Mouse (Mus musculus) A20 (cell line): ENCODE results near the gene Mxd4.

ENCODE experiments used
- DNase-seq: peaks from one replicate; pipeline ENCODE4 v3.0.0-alpha.2; 2011; ENCODE audit warnings: low read depth, low spot score

Gene Mxd4

DNA sequence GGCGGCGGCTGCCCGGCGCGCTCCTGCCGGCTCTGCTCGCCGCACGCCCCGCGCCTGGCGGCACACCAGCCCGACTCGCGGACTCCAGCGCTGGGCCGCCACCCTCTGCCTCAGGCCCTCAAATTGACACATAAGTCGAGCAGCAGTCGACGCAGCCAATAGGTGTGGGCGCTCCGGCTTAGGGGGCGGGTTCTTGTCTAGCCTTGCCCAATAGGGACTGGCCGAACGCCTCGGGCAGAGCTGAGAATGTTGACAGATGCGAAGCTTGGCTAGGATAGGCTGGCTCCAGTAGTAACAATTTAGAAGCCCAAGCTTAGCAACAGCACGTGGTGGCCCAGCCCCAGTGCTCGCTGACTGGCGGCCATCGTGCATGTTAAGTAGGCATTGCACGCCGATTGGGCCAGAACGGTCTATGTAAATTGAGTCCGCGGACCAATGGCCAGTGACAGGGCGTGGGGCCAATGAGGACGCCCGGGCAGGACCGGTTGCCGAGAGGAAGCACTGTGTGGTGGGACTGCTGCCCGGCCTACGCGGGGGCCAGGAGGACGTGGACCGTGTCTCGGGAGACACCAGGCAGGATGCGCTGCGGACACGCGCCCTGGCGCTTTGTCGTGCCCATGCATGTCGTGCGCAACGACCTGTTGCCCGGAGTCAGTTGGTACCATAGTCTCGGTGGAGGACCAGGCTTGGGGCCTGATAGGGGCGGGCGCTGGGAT, at the start of gene Mxd4:
Gene Mxd4, minus strand, starts transcription at position 120 of the 716 bp plus-strand sequence.
- DNase-seq: peak; percentile 99

DNA sequence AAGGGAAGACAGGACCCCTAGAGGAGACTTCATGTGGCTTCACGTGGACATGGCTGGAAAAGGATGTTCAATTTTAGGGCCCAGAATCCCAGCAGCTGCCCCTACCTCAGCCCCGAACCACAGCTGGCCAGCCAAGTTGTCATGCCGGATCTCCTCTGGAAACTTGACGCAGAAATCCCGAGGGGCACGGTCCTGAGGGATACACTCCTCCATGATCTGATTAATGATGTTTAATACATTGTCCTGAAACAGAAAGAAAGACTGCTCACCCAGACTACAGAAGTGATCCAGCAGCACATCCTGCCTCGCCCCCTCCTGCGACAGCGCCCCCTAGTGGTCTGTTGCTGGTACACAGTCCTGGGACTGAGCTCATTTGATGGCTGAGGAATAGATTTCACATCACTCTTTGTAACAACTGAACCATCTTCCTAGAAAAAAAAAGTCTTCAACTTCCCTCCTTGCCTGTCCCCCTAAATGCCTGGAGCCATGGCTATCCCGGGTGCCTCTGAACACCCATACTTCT, 48.4 kb upstream of the Mxd4 start:
- DNase-seq: peak; percentile 79

DNA sequence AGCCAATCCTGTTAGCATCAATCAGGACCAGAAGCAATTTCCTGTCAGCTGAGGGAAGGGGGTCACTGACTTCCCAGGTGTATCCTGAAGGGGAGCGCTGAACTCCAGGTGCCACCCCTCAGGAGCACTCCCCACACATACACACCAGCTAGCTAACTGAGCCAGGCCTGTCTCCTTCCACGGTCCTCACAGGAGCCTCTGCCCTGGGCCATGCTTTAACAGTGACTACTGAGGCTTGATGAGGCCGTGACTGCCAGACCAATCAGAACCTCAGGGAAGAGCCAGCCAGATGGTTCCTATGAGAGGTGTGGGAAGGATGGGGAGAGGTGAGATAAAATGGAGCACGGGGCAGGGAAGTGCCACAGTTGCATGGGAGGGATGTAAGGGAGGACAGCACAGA, 47.5 kb upstream of the Mxd4 start:
- DNase-seq: no peak

DNA sequence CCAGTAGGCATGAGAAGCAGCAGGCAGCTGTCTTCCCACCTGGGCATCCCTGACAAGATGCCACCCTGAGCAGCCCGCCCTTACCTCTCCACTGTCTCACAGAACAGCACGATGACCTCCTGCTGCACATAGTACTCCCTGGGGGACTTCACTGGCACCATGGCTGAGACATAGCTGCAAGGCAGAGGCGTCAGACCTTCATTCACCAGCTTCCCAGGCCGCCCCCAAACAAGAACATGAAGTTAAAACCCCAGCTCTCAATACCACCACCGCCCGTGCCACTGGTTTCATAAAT, 45.6 kb upstream of the Mxd4 start:
- no peak for DNase-seq

DNA sequence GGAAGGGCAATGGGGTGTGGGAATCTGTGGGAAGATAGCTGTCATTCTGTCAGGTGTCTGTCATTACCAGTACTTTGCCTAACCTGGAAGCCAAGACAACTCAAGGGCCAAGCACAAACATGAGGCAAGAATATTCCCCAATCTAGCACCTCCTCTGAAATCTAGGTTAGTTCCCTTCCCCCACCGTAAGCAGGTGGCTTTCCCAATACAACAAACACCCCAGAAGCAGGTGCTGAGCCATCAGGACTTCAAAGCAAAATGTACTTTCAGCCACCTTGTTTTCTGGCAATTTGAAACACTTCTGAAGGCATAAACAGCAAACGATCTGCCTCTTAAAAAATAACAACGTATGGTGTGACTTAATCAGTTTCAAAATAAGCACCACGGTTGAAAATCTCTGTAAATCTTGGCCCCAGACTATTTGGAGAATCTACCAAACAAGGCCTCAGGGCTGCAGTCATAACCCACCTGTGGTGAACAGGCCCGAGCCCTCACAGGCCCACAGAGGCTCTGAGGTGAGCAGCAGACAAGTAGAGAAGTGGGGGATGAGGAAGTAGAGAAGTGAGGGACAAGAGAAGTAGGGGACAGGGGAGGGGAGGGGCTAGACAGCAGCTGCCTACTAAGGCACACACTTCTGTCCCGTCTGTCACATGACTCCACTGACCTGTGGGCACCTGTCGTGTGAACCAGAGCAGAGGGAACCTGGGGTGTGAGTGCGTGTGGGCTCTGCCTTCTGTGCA, 45.1 kb upstream of the Mxd4 start:
- peak; percentile 87 for DNase-seq

DNA sequence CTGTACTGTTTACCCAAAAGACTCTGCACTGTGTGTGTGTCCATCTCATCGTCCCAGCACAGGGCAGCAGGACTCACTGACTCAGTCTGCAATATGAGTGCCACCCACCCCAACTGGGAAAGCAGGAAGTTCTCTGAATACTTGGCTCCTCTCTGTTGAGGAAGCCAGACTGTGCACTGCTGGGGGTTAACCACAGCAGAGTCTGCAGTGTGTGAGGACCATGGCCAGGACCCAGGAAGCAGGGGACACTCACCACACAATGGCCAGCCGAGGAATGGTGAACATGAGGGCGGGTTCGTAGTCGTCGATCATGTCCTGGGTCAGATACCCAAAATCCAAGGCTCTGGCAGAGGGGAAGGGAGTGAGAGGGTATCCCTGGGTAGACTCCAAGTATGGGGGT, 44.4 kb upstream of the Mxd4 start:
- DNase-seq: peak; percentile 25

DNA sequence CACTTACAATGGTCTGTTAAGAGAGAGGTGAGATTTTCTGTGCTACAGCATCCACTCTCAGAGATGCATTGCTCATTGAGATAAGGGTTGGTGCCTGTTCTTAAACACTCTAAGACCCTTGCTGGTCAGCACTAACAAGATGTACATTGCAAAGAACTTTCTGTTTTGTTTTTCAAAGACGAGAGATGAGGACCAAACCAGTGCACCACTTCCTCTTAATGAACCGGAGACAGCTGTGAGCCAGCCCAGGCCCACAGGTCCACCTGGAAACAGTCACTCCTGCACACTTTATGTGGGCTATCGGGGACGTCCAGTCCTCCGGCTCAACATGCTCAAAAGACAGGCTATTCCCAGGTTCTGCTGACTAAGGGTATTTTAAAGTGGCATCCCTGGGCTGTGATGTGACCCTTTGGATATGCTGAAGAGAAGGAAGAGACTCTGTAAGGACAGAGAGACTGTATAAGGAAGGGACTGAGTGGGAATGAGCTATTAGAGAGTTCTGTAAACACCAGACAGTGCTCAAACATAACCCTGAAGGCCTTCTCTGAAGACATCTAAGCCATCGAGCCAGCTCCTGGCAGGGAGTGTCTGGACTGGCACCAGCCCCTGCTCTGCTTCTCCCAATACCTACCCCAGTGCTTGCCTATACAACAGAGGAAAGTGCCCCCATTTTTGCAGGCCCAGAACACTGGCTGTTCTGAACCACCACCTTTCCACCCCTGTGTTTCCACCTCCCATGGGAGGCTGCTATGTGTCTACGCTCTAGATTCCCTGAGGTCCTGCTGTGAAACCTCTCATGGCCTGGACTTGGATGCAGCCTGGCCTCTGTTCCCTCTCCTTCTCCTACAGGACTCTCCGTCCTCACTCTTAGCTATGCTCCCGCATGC, 43.3 kb upstream of the Mxd4 start:
- peak; percentile 79 for DNase-seq

DNA sequence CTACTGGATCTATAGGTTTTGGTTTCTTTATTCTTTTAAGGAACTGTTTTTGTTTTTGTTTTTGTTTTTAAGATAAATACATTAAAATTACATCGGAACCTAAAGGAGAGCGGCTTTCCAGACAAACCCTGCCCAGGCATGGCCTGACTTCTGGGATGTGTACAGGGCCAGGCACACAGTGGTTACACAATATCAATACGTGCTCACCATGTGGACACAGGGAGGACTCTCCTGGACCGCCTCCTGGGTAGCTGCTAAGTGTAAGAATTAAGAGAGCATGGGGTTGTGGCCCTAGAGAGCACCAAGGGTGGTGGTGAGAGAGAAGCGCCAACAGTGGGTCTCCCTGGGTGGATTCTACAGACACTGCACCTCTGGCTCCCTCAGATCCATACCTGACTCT, 42.0 kb upstream of the Mxd4 start:
- DNase-seq: no peak

DNA sequence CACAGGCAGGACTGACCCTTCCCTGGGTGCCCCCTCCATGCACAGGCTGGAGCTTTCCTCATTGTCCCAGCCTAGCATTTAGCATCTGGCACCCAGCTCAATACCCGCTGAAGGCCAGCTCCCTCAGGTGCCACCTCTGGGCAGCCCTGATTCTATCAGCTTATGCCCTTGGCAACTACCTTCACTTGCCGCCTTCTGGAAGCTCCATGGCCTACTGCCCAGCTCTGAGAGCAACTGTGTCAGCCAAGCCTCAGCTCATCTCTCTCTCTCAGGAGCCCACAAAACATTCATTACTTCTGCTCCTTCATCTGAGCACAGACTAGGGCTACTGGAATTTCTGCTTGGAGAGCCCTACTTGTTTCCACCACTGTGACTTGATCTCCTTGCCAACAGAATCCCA, 38.0 kb upstream of the Mxd4 start:
- no peak for DNase-seq

DNA sequence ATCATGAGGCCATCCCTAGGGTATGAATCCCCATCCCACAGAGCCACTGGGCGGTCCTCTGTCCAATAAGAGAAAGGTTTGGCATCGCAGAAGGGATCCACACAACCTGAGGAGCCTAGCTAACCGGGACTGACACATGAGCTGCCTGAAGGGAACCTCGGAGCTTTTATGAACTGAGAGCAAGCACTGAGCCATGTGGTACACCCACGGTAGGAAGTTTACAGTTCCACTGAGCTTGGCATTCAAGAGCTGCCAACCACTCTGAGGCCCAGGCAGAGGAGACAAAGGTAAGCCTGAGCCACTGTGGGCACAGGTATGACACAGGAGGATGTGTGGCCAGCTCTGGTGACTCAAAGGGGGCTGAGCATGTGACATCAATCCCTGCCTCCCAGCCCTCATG, 37.0 kb upstream of the Mxd4 start:
- DNase-seq: no peak

DNA sequence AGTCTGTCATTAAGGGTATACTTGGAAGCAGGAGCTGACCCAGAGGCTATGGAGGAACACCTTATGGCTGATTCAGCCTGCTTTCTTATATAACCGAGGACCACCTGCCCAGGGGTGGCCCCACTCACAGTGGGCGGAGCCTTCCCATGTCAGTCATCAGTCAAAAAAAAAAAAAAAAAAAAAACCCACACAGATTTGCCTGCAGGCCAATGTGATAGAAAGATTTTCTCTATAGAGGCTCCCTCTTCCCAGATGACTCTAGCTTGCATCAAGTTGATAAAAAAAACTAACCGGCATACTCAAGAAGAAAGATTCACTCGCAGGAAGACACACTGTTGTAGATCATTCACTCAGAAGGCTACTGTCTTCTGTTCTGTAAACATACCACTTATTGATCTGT, 32.5 kb upstream of the Mxd4 start:
- DNase-seq: no peak

DNA sequence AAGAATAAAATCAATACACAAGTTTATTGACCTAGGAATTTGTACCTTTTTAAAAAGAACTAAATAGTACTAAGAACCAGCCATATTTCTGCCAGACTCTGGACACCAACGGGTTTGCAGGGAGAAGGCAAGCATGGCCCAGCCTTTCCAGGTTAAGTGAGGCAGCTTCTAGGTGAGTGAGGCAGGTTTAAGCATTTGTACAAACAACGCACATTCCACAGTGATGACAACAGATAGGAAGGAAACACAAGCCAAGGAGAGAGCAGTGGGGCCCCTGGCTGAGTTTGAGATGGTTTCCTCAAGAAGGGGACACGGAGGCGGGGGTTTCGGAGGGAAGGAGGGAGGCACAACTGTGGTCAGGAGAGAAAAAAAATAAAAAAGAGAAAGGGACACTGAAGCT, 31.2 kb upstream of the Mxd4 start:
- DNase-seq: no peak

DNA sequence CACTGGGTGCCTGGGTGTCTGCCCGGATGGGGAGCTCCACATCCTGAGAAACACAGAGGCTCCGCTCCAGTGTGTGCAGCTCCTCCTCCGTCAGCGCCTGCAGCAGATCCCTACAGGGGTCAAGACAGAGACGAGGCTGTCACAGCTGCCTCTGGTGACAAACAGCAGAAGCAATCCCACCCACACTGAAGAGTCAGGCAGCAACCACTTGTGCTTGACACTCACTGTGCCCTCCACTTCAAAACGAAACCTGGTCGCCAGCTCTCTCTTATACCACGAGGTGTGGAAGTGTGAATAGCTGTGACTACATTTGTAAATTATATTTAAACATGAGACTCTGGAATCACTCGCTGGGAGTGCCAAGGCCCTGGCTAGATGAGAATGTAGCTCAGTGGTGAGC, 30.2 kb upstream of the Mxd4 start:
- no peak for DNase-seq

DNA sequence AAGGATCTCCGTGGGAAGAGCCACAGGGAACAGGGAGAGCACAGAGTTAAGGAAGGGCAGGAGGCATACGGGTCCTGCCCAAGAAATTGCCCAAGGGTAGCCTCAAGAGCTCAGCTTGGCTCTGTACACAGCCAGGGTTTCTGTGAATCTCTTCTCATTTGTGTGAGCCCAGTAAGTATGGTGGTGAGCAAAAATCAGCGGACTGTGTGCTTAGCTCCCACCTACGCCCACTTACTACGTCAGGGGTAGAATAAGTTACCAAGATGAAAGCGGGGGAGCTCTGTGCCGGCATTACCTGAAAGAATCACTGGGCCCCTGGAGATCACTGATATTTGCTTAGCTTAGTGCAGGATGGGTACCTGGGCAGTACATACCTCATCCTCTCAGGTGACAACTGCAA, 28.5 kb upstream of the Mxd4 start:
- no peak for DNase-seq

DNA sequence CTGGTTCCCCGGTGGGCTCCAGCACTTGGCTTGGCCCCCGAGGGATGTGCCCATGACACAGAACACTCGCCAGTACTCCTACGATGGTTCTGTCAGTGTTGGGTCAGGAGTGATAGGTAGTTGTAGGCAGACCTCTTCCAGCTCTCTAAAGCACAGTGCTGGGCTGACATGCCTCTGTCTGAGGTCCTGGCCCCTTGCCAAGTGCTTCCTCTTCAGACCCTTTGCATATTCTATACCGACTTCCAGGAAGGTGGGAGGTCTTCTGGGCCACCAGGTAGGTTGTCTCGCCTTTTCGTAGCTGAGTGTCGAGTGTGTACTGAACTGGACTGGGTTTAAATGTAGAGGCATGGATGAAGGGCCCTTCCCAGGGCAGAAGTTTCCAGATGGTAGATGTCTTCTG, 26.1 kb upstream of the Mxd4 start:
- no peak for DNase-seq

DNA sequence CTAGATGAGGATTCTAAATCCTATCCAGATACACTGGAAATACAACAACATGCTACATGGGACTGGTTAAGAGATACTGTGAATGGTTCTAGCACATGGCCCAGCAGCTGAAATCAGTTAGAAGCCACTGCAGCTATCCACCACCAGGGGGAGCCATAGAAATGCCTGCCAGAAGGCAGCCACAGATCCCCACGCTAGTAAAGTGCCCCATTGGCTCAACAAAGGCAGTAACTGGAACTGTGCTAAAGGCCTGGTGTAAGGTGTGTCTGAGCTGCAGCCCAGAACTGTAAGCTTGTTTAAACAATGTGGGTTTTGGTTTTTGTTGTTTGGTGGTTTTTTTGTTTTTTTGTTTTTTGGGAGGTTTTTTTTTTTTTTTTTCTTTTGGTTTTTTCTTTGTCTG, 22.8 kb upstream of the Mxd4 start:
- DNase-seq: peak; percentile 83

DNA sequence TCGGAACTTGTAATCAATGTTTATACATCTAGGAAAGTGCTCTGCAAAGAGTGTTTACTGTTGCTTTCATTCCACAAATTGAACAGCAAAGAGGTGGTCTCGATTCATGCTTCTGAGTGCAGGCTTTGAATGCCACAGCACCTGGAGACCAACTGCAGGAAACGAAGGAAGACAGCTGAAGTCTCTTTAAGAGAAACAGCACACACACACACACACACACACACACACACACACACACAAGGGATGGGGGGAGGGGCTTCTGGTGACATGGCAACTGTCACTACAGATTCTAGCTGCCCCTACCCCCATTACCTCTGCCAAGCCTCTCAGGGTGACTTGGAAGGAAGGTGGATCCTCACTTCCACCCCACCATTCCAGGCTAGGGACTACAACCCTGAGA, 20.0 kb upstream of the Mxd4 start:
- DNase-seq: no peak

DNA sequence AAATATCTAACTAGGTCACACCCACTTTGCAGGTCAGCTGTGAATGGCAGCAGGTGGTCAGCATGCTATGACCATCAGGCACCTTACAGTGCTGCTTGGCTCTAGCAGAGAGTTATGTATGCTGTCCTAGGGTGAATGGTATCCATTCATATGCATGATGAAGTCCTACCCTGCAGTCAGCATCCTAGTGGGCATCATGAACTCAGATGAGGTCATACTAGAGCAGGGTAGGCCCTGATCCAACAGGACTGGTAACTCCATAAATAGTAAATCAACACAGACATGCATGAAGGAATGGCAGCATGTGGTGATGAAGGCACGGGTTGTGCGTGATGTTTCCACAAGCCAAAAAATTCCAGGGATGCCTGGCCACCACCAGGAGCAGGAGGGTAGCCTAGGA, 18.3 kb upstream of the Mxd4 start:
- no peak for DNase-seq

DNA sequence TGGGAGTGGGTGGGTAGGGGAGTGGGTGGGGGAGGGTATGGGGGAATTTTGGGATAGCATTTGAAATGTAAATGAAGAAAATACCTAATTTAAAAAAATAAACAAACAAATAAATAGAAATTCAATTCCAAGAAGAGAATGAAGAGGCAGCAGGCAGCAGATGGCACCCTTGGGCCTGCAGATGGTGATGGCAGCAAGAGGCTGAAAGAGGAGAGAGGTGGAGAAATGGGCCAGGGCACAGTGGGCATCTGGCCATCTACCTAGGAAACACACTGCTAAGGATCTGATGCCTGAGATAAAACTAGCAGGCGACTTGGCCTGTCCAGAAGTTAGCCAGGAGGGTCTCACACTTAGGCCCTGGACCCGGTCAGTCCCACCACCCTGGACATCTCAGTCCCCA, 17.4 kb upstream of the Mxd4 start:
- DNase-seq: no peak

DNA sequence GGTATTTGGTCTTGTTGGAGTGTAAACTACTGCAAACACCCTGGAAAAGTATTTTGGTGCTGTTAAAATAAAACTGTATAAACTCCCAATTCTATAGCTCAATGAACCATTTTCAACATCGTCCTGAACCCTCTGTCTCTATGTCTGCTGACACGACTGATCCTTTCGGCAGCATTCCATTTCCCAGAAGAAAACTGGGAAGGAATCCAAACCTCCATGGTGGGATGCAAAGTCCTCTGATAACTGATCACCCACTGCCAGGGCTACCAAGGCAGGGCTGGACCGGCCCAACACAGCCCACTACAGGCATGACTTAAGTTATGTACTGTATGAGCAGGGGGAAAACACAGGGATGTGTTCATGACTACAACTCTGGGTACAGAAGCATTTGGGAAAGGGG, 14.5 kb upstream of the Mxd4 start:
- no peak for DNase-seq

DNA sequence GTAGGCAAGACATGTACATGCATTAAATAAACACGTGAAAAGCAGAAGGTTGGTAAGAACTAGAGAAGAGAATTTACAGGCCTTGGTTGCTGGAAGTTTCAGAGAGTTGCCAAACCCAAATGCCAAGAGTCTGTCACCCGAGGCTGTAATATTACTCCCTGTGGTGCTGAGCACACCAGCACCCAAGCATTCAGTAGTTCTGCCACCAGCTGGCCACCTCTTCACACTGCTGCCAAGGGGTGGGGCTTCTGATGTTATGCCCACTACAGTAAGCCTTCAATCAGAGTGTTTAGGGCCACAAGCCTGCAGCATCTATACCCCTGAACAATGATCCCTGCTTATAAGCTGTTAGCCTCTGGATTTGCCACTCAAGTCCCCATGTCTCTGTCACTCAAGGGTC, 13.9 kb upstream of the Mxd4 start:
- peak; percentile 50 for DNase-seq

DNA sequence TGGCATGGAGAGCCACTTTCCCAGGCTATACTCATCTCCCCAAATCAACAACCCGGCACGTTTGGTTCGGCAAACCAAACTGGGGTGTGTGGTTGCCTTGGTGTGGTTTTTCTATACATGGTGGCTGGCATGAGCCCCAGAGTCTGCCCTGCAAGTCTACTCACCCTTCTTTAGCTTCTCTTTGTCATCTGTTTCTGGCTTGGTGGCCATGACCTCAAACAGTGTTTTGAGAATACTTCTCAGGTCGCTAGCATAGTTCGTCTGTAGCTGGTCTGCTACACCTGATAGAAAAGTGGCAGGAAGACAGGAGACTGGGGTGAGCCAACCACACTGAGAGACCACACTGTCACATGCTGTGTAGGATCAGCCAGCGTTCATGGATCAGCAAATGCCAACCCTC, 11.1 kb upstream of the Mxd4 start:
- DNase-seq: no peak

DNA sequence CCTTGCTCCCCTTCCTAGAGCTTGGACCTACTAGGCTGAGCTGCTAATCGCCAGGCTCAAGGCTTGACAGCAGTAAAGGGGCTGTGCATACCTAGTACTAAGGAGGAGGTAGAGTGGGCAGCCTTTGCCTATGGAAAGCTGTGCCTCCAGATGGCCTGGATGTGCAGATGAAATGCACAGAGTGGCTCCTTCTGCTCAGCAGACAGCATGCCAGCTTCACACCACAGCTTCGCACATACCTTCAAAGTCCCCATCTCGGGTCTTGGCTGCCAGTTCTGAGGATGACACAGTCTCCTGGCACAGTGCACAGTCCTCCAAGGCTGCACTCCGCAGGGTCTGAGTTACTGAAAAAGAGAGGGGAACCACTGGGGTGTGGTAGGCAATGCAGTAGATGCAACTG, 9.7 kb upstream of the Mxd4 start:
- no peak for DNase-seq
